Mouse (Mus musculus) large intestine, adult 2 months (tissue): ENCODE results near the gene Il5. TPM values are rescaled to one million over a fixed set of nuclear protein-coding genes. Genes with fewer than 3 reads are reported as not detected.
"Not testable (repeated sequence)": the region's sequence is repeated elsewhere in the genome, so short reads cannot be mapped to it uniquely, and the experiment has no call there.

Source experiments
- DNase-seq: peaks from one replicate; pipeline ENCODE4 v3.0.0-alpha.2; 2012; ENCODE audit warnings: low read depth, low spot score
- WGBS: fragments of 180-500 bp; shearing (Covaris S2); methylation state at CpG from one replicate; pipeline ENCODE4 v1.1.7; 2018; 5-methylcytosine and 5-hydroxymethylcytosine counted together
- polyA plus RNA-seq: library from polyadenylated mRNA; depleted of rRNA; stranded (reverse); fragments of >200 nt; gene quantifications from 2 replicates; pipeline ENCODE4 v1.2.3, GENCODE M21; 2012

The Il5 gene
- polyA plus RNA-seq, 1 experiment = 0.10 TPM

GRCm38 (mm10) chr11:53736771-53737572, 16.4 kb downstream of the Il5 start:
- DNase-seq = peak; percentile 66
- WGBS = 47% methylated on average over 14 of the region's 14 CpGs

GRCm38 (mm10) chr11:53737573-53737946, 17.0 kb downstream of the Il5 start:
- no peak for DNase-seq
- WGBS = 17% methylated on average over 6 of the region's 6 CpGs

- no peak for DNase-seq
- 50% methylated on average over 5 of the region's 5 CpGs for WGBS
These were observed 21.8 kb downstream of the Il5 start for GRCm38 (mm10) chr11:53742353-53742752.

- 87% methylated on average over 2 of the region's 2 CpGs for WGBS
- DNase-seq = no peak
These were observed 24.7 kb downstream of the Il5 start for GRCm38 (mm10) chr11:53745260-53745659.

- DNase-seq = no peak
- WGBS = 85% methylated on average over 9 of the region's 9 CpGs
These were observed 27.4 kb downstream of the Il5 start for GRCm38 (mm10) chr11:53747985-53748384.

GRCm38 (mm10) chr11:53748614-53749013, 28.0 kb downstream of the Il5 start:
- 83% methylated on average over 6 of the region's 6 CpGs for WGBS

GRCm38 (mm10) chr11:53749306-53749705, 28.7 kb downstream of the Il5 start:
- no peak for DNase-seq
- WGBS = 81% methylated on average over 4 of the region's 4 CpGs

More at GRCm38 (mm10) chr11:53748614-53749013, 28.0 kb downstream of the Il5 start:
- DNase-seq = no peak

- WGBS = 76% methylated on average over 5 of the region's 5 CpGs
- no peak for DNase-seq
These were observed 29.2 kb downstream of the Il5 start for GRCm38 (mm10) chr11:53749716-53750352.

- no peak for DNase-seq
- 74% methylated on average over 12 of the region's 12 CpGs for WGBS
These were observed 34.5 kb downstream of the Il5 start for GRCm38 (mm10) chr11:53755011-53755595.

- peak; percentile 81 for DNase-seq
- 33% methylated on average over 4 of the region's 4 CpGs for WGBS
These were observed 37.0 kb downstream of the Il5 start for GRCm38 (mm10) chr11:53757612-53758011.

GRCm38 (mm10) chr11:53758033-53758432, 37.4 kb downstream of the Il5 start:
- WGBS = 68% methylated on average over 9 of the region's 9 CpGs
- DNase-seq = not testable (repeated sequence)

GRCm38 (mm10) chr11:53758791-53759351, 38.3 kb downstream of the Il5 start:
- DNase-seq = no peak
- 17% methylated on average over 6 of the region's 6 CpGs for WGBS

- 59% methylated on average over 22 of the region's 22 CpGs for WGBS
- no peak for DNase-seq
These were observed 39.2 kb downstream of the Il5 start for GRCm38 (mm10) chr11:53759545-53760406.

- no peak for DNase-seq
- WGBS = 65% methylated on average over 5 of the region's 5 CpGs
These were observed 40.7 kb downstream of the Il5 start for GRCm38 (mm10) chr11:53761284-53761683.

- 15% methylated on average over 2 of the region's 2 CpGs for WGBS
- DNase-seq = no peak
These were observed 41.2 kb downstream of the Il5 start for GRCm38 (mm10) chr11:53761822-53762221.

GRCm38 (mm10) chr11:53762426-53762825, 41.8 kb downstream of the Il5 start:
- WGBS = 12% methylated on average over 2 of the region's 2 CpGs
- no peak for DNase-seq

GRCm38 (mm10) chr11:53762827-53763495, 42.4 kb downstream of the Il5 start:
- DNase-seq = peak; percentile 92
- under 1% methylated on average over 23 of the region's 23 CpGs for WGBS

GRCm38 (mm10) chr11:53763496-53764140, 43.0 kb downstream of the Il5 start:
- DNase-seq = peak; percentile 58
- 0% methylated on average over 33 of the region's 33 CpGs for WGBS
